Mouse (Mus musculus): ENCODE measurements around the gene Gm11627. TPM values are rescaled to one million over a fixed set of nuclear protein-coding genes. Genes with fewer than 3 reads are reported as not detected.
A peak's percentile ranks its signal among the peaks of the same experiment; 100 is the strongest.
"Not testable (repeated sequence)": the region's sequence is repeated elsewhere in the genome, so short reads cannot be mapped to it uniquely, and the experiment has no call there.

The Gm11627 gene
- polyA plus RNA-seq, 1 experiment from 2014 or later, result 7.3 TPM

GRCm38 (mm10) chr11:102556716-102557074 is 22.6 kb downstream of the Gm11627 start:
- H3K9me3 ChIP-seq (ENCODE audit: control insufficient read depth, low read length), result no peaks in the 10 kb centered on the region
- 0 out of 2 replicates have a peak overlapping the region, but pooled peaks have one; percentile 17 for H3K4me2 ChIP-seq (replicated peaks; ENCODE audit: low read depth, low read length)
- peaks cover 4% of the 10 kb centered on the region; the same call in 1 of the 2 replicates for H3K4me1 ChIP-seq (replicated peaks; ENCODE audit: control insufficient read depth, insufficient read depth, low read length)
- 19% methylated on average over 3 of the region's 3 CpGs for WGBS
- no peak for ATAC-seq (ENCODE audit: low FRiP score)
- no peak for DNase-seq (ENCODE audit: low spot score)
- no peak overlapping the region for H3K27ac ChIP-seq (ENCODE audit: low read depth, low read length)
- no peaks in the 10 kb centered on the region for H3K27me3 ChIP-seq (ENCODE audit: control insufficient read depth, insufficient read depth, low read length)
- H3K4me3 ChIP-seq (ENCODE audit: low read depth, low read length), result peak overlapping the region; percentile 99
- H3K9ac ChIP-seq (ENCODE audit: low read depth, low read length), result 0 out of 2 replicates have a peak overlapping the region, but pooled peaks have one; percentile 96
- H3K36me3 ChIP-seq (ENCODE audit: control insufficient read depth, insufficient read depth, low read length), result no peaks in the 10 kb centered on the region

DNA sequence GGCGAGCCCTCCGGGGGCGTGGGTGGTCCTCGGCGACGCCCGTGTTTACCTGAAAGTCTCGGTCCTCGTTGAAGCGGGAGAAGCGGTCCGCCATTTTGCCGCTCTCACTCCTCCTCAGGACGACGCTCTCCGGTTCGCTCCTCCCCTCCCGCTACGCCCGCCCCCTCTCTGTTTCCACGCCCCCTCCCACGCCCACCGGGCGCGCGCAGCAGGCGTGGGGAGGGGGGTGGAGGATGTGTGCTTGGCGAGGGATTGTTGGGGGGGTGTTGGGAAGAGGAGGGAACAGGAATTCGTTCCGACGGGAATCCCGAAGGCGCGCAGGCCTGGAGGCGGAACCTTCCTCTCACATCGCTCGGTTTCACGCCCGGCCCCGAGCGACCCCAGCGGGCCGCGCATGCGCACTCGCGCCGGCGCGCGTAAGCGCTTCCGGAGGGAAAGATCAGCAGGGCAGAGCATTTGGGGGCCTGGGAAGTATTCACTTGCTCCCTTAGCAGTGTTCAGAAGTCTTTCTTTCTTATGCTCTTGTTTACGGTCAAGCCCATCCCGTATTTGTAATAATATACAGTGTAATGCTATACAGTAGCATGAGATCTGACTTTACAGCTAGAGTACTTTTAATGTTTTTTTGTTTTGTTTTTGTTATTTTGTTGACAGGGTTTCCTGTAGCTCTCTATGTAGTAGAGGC is 23.1 kb downstream of the Gm11627 start, which contains the start of gene Gpatch8:
Gpatch8 (minus strand) TSS at position 362 of the 685 bp plus-strand sequence.
- WGBS, result under 1% methylated on average over 39 of the region's 55 CpGs
- H3K4me3 ChIP-seq (ENCODE audit: low read depth, low read length), result peak within 1 kb of the TSS; percentile 99
- H3K36me3 ChIP-seq (ENCODE audit: control insufficient read depth, insufficient read depth, low read length), result no peaks in the 10 kb centered on the region
- peaks cover 4% of the 10 kb centered on the region; the same call in 1 of the 2 replicates for H3K4me1 ChIP-seq (replicated peaks; ENCODE audit: control insufficient read depth, insufficient read depth, low read length)
- H3K27ac ChIP-seq (ENCODE audit: low read depth, low read length), result peak within 1 kb of the TSS; percentile 98
- H3K4me2 ChIP-seq (replicated peaks; ENCODE audit: low read depth, low read length), result peak within 1 kb of the TSS; percentile 73
- DNase-seq (ENCODE audit: low spot score) (peak; percentile 97), ATAC-seq (ENCODE audit: low FRiP score) (peak; percentile 96)
- H3K9ac ChIP-seq (ENCODE audit: low read depth, low read length), result peak within 1 kb of the TSS; percentile 96
- no peaks in the 10 kb centered on the region for H3K27me3 ChIP-seq (ENCODE audit: control insufficient read depth, insufficient read depth, low read length)
- no peaks in the 10 kb centered on the region for H3K9me3 ChIP-seq (ENCODE audit: control insufficient read depth, low read length)

- ATAC-seq (ENCODE audit: low FRiP score), result peak; percentile 75
Observed at GRCm38 (mm10) chr11:102555400-102556030, 23.7 kb downstream of the Gm11627 start.

GRCm38 (mm10) chr11:102552051-102552450 is 27.2 kb downstream of the Gm11627 start:
- Histone ChIP-seq H3K4me1 (replicated peaks; ENCODE audit: control insufficient read depth, insufficient read depth, low read length) (peaks cover 4% of the 10 kb centered on the region; the same call in 1 of the 2 replicates), H3K27me3 (ENCODE audit: control insufficient read depth, insufficient read depth, low read length) (no peaks in the 10 kb centered on the region), H3K9me3 (ENCODE audit: control insufficient read depth, low read length) (no peaks in the 10 kb centered on the region), H3K4me3 (ENCODE audit: low read depth, low read length) (no peak overlapping the region), H3K27ac (ENCODE audit: low read depth, low read length) (no peak overlapping the region), H3K4me2 (replicated peaks; ENCODE audit: low read depth, low read length) (no peak overlapping the region), H3K36me3 (ENCODE audit: control insufficient read depth, insufficient read depth, low read length) (no peaks in the 10 kb centered on the region), H3K9ac (ENCODE audit: low read depth, low read length) (no peak overlapping the region)
- WGBS, result 95% methylated on average over 3 of the region's 3 CpGs
- ATAC-seq (ENCODE audit: low FRiP score) (no peak), DNase-seq (ENCODE audit: low spot score) (no peak)

More at GRCm38 (mm10) chr11:102555400-102556030, 23.7 kb downstream of the Gm11627 start:
- Histone ChIP-seq H3K4me1 (replicated peaks; ENCODE audit: control insufficient read depth, insufficient read depth, low read length) (peaks cover 4% of the 10 kb centered on the region; the same call in 1 of the 2 replicates), H3K4me3 (ENCODE audit: low read depth, low read length) (peak overlapping the region; percentile 99), H3K36me3 (ENCODE audit: control insufficient read depth, insufficient read depth, low read length) (no peaks in the 10 kb centered on the region), H3K9me3 (ENCODE audit: control insufficient read depth, low read length) (no peaks in the 10 kb centered on the region), H3K4me2 (replicated peaks; ENCODE audit: low read depth, low read length) (peak overlapping the region; percentile 73), H3K27ac (ENCODE audit: low read depth, low read length) (peak overlapping the region; percentile 98), H3K9ac (ENCODE audit: low read depth, low read length) (peak overlapping the region; percentile 96), H3K27me3 (ENCODE audit: control insufficient read depth, insufficient read depth, low read length) (no peaks in the 10 kb centered on the region)
- no peak for DNase-seq (ENCODE audit: low spot score)
- under 1% methylated on average over 39 of the region's 39 CpGs for whole genome bisulfite sequencing

DNA sequence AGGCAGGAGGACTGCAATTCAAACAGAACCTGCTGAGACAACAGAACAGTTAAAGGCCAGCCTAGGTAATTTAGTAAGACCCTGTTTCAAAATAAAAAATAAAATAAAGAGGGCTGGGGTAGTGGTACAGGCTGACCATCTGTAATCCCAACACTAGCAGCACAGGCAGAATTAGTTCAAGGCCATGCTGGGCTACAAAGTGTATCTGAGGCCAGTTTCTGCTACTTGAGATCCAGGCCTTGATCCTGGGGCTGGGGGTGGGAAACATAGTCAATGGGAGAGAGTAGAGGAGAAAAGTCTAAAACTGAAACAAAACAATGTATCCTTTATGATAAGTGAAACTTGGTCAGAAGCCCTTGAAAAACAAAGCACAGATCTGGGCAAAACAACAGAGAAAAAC is 28.1 kb downstream of the Gm11627 start:
- ATAC-seq (ENCODE audit: low FRiP score) (no peak), DNase-seq (ENCODE audit: low spot score) (no peak)
- no peaks in the 10 kb centered on the region for H3K36me3 ChIP-seq (ENCODE audit: control insufficient read depth, insufficient read depth, low read length)
- H3K27ac ChIP-seq (ENCODE audit: low read depth, low read length), result no peak overlapping the region
- no peak overlapping the region for H3K9ac ChIP-seq (ENCODE audit: low read depth, low read length)
- H3K4me3 ChIP-seq (ENCODE audit: low read depth, low read length), result no peak overlapping the region
- no peak overlapping the region for H3K4me2 ChIP-seq (replicated peaks; ENCODE audit: low read depth, low read length)
- no peaks in the 10 kb centered on the region for H3K9me3 ChIP-seq (ENCODE audit: control insufficient read depth, low read length)
- peaks cover 4% of the 10 kb centered on the region; the same call in 1 of the 2 replicates for H3K4me1 ChIP-seq (replicated peaks; ENCODE audit: control insufficient read depth, insufficient read depth, low read length)
- H3K27me3 ChIP-seq (ENCODE audit: control insufficient read depth, insufficient read depth, low read length), result no peaks in the 10 kb centered on the region

DNA sequence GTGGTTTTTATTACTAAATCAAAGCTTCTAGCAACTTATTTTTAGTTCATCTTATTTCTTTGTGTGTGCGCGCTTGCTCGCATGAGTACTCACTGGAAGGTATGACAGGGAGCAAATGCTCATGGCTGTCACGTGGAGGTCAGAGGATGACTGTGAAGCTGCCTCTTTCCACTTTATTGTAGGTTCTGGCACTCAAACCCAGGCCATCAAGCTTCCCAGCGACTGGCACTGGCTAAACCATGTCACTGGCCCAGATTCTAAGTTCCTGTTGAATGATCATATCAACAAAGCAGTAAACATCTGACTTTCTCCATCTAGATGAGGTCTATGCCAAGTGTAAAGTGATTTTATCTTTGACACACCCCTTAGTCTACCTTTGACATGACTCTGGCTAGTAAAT is 37.8 kb downstream of the Gm11627 start:
- DNase-seq (ENCODE audit: low spot score), result no peak
- no peaks in the 10 kb centered on the region for H3K4me1 ChIP-seq (replicated peaks; ENCODE audit: control insufficient read depth, insufficient read depth, low read length)
- no peak overlapping the region for H3K9ac ChIP-seq (ENCODE audit: low read depth, low read length)
- H3K36me3 ChIP-seq (ENCODE audit: control insufficient read depth, insufficient read depth, low read length), result no peaks in the 10 kb centered on the region
- ATAC-seq (ENCODE audit: low FRiP score), result no peak
- no peaks in the 10 kb centered on the region for H3K27me3 ChIP-seq (ENCODE audit: control insufficient read depth, insufficient read depth, low read length)
- H3K4me2 ChIP-seq (replicated peaks; ENCODE audit: low read depth, low read length), result no peak overlapping the region
- H3K27ac ChIP-seq (ENCODE audit: low read depth, low read length), result no peak overlapping the region
- 96% methylated on average over 5 of the region's 5 CpGs for WGBS
- no peaks in the 10 kb centered on the region for H3K9me3 ChIP-seq (ENCODE audit: control insufficient read depth, low read length)
- H3K4me3 ChIP-seq (ENCODE audit: low read depth, low read length), result no peak overlapping the region

DNA sequence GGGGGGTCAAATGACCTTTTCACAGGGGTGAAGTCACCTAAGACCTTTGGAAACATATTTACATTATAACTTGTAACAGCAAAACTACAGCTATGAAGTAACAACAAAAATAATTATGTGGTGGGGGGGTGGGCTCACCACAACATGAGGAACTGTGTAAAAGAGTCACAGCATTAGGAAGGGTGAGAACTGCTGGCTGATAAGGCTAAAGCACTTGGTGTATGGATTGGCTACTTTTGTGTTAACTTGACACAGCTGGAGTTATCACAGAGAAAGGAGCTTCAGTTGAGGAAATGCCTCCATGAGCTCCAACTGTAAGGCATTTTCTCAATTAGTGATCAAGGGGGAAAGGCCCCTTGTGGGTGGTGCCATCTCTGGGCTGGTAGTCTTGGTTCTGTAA is 39.0 kb downstream of the Gm11627 start:
- not testable (repeated sequence) for ATAC-seq (ENCODE audit: low FRiP score); DNase-seq (ENCODE audit: low spot score); H3K9ac ChIP-seq (ENCODE audit: low read depth, low read length); H3K4me3 ChIP-seq (ENCODE audit: low read depth, low read length); H3K27ac ChIP-seq (ENCODE audit: low read depth, low read length); H3K36me3 ChIP-seq (ENCODE audit: control insufficient read depth, insufficient read depth, low read length); H3K4me2 ChIP-seq (replicated peaks; ENCODE audit: low read depth, low read length); H3K27me3 ChIP-seq (ENCODE audit: control insufficient read depth, insufficient read depth, low read length); H3K4me1 ChIP-seq (replicated peaks; ENCODE audit: control insufficient read depth, insufficient read depth, low read length); H3K9me3 ChIP-seq (ENCODE audit: control insufficient read depth, low read length)

DNA sequence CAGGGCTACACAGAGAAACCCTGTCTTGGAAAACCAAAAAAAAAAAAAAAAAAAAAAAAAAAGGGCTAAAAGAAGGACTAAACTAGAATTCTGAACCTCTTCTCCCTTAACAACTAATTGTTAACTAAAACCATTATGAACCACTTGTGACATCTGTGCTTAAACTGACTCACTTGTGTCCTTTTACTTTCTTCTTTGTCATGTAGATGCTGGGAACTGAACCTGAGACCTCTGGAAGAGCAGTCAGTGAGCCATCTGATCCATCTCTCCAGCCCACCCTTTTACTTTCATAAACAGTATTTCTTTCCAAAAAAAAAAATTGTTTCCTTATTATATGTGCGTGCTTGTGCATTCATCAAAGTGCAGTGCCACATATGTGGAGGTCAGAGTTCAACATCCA is 39.6 kb downstream of the Gm11627 start:
- Histone ChIP-seq H3K4me3 (ENCODE audit: low read depth, low read length) (no peak overlapping the region), H3K27me3 (ENCODE audit: control insufficient read depth, insufficient read depth, low read length) (no peaks in the 10 kb centered on the region), H3K36me3 (ENCODE audit: control insufficient read depth, insufficient read depth, low read length) (no peaks in the 10 kb centered on the region), H3K27ac (ENCODE audit: low read depth, low read length) (no peak overlapping the region), H3K4me1 (replicated peaks; ENCODE audit: control insufficient read depth, insufficient read depth, low read length) (no peaks in the 10 kb centered on the region), H3K9ac (ENCODE audit: low read depth, low read length) (no peak overlapping the region), H3K4me2 (replicated peaks; ENCODE audit: low read depth, low read length) (no peak overlapping the region), H3K9me3 (ENCODE audit: control insufficient read depth, low read length) (no peaks in the 10 kb centered on the region)
- ATAC-seq (ENCODE audit: low FRiP score) (no peak), DNase-seq (ENCODE audit: low spot score) (no peak)
- 47% methylated on average over 1 of the region's 1 CpGs for WGBS

- ATAC-seq (ENCODE audit: low FRiP score) (no peak), DNase-seq (ENCODE audit: low spot score) (no peak)
- Histone ChIP-seq H3K4me2 (replicated peaks; ENCODE audit: low read depth, low read length) (no peak overlapping the region), H3K36me3 (ENCODE audit: control insufficient read depth, insufficient read depth, low read length) (no peaks in the 10 kb centered on the region), H3K9me3 (ENCODE audit: control insufficient read depth, low read length) (no peaks in the 10 kb centered on the region), H3K4me1 (replicated peaks; ENCODE audit: control insufficient read depth, insufficient read depth, low read length) (no peaks in the 10 kb centered on the region), H3K9ac (ENCODE audit: low read depth, low read length) (no peak overlapping the region), H3K27me3 (ENCODE audit: control insufficient read depth, insufficient read depth, low read length) (no peaks in the 10 kb centered on the region), H3K27ac (ENCODE audit: low read depth, low read length) (no peak overlapping the region), H3K4me3 (ENCODE audit: low read depth, low read length) (no peak overlapping the region)
- WGBS, result 77% methylated on average over 3 of the region's 3 CpGs
Observed at GRCm38 (mm10) chr11:102536210-102536609, 43.1 kb downstream of the Gm11627 start.

Measured in hindbrain, embryonic 11.5 days (tissue).